Mouse (Mus musculus) left cerebral cortex, postnatal 36 days (tissue): Measurements from ENCODE around the gene Pdzd4. TPM values are rescaled to one million over a fixed set of nuclear protein-coding genes. Genes with fewer than 3 reads are reported as not detected.

Experiments
- DNase-seq, 2 experiments: peaks; one replicate each; pipeline ENCODE4 v3.0.0; 2021 to 2022; ENCODE audit warnings: low spot score in 2 of 2, mixed read lengths in 1 of 2
- intact Hi-C: fragments of 180-260 bp; cut with DNase I; formaldehyde crosslinking; loops from one replicate; pipeline ENCODE4 v1.15.1; 2025
- total RNA-seq, 2 experiments: library from RNA; stranded (reverse); gene quantifications; 2 replicates each; pipeline ENCODE4 v1.2.3; 2021

Gene Pdzd4
- total RNA-seq, 2 experiments from 2014 or later = 116 to 121 TPM

DNA sequence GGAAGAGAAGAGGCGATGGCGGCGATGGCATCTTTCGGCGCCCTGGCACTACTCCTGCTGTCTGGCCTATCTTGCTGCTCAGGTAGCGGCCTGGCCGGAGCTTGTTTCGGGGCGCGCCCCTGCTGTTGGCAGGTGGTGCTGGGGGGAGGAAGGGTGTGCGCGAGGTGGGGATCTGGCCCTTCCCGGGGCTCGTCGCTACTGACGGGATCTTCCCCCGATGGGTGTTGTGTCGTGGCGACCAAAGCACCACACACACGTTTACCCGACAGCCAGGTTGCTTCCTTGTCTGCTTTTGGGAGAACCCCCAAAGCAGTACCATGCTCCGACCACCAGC is 37.6 kb downstream of the Pdzd4 start:
- intact Hi-C loops = loop anchor here (5.0 kb wide), 1 partner anchor 135 kb away; the partner anchor contains the start of genes Arhgap4 and Naa10
- DNase-seq = no peak

DNA sequence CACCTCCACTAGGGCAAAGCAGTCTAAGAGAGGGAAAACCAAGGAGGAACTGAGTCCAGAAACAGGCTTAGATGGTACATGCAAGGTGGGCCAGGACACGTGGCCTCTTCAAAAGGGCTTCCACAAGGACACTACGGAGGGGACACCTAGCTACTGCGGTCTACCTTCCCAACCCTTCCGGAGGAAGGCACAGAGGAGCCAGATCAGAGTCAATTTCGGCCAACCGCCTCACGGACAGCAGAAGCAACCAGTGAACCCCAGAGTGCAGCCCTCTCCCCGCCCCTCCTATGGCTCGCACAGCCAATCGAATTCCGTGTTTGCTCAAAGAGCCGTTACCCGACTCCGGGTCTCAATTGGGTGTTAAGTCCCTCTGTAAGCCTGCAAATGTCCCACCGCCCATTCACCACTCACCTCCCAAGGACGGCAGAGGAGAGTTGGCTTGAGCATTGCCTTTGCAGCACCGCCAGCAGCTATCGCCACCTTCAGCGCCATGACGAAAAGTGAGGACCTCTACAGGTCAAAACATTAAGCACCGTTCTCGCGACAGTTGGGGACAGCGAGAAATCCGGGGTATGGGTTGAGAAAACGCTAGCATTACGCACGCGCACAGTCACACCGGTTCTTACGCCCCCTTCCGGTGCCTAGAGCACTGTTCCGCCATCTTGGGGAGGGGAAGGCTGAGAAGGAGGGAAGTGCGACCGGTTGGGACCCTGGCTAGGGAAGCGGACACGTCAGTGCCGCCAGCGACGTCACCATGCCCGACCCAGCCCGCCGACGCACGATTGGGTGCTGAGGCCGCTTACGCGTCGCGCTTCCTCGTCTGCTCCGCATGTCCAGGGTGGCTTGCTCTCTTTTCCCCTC is 38.2 kb downstream of the Pdzd4 start, which contains the start of the genes Idh3g and Ssr4:
Gene Idh3g (minus strand): TSS at position 534 of the 861 bp plus-strand sequence.
Gene Ssr4 (plus strand): TSS at position 665 of the 861 bp plus-strand sequence.
- intact Hi-C loops = loop anchor here (5.0 kb wide), 1 partner anchor 136 kb away; the partner anchor contains the start of genes Arhgap4 and Naa10

DNA sequence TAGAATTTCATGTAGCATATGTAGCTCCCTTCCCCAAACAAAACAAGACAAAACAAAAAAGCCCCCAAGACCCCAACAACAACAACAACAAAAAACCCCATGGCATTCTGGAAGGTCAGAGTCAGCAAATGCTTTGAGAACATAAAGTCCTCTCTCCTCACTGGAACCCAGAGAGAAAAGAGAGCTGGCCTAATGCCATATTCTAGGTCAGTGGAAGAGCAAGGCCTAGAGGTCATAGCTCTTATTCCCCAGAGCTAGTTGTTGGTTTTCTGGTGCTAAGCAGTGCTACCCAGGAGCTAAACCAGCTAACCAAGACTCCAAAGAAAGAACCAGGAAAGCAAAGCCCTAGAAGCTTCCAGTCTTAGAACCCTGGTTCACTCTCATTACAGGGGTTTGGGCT is 39.1 kb downstream of the Pdzd4 start:
- intact Hi-C loops = loop anchor here (5.0 kb wide), 1 partner anchor 137 kb away; the partner anchor contains the start of genes Arhgap4 and Naa10
- DNase-seq = no peak

More for the DNA sequence above, 38.2 kb downstream of the Pdzd4 start, which contains the start of the genes Idh3g and Ssr4:
- DNase-seq = peak; percentile 90 to 92

DNA sequence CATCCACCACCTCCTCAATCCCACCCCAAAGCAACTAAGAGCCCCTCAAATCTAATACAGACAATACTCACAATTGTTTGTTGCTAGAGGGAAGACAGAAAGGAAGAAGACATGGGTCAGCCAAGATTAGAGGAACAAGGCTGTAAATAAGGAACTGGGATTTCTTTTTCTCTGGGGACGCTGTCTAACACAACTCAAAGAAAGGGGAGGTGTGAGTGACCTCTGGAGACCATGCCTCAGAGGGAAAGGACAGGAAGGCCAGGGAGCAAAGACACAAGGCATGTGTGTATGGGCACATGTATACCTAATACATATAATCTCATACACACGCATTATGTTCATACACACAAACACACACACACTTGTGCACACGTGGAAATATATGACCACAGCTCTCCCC is 42.5 kb downstream of the Pdzd4 start:
- DNase-seq = no peak
- intact Hi-C loops = loop anchor here (5.0 kb wide), 1 partner anchor 65 kb away; the partner anchor contains the start of genes Abcd1 and Bcap31

DNA sequence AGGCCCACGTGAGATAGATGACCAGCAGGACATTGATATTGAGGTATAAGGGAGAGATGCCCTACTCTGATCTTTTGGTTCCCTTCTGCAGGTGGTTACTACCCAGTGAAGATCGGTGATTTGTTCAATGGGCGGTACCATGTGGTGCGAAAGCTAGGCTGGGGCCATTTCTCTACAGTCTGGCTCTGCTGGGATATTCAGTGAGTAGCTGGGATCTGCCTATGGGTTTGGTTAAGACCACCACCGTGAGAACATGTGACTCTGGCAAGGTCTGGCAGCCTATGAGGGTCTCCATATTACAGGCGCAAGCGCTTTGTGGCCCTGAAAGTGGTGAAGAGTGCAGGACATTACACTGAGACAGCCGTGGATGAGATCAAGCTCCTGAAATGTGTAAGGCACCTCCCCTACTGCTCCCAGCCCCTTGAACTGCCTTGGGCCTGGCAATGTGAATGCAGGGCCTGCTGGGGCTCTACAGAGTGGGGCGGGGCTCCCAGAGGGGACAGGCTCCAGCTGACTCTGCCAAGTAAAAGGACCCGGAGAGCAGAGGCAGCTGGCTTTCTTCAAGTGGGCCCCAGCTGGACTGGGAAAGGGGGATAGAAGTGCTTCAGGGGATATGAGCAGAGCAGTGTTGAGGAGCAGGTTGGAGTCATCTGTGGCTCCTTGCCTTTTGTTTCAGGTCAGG is 49.8 kb downstream of the Pdzd4 start:
- no peak for DNase-seq
- intact Hi-C loops = no loop called here

DNA sequence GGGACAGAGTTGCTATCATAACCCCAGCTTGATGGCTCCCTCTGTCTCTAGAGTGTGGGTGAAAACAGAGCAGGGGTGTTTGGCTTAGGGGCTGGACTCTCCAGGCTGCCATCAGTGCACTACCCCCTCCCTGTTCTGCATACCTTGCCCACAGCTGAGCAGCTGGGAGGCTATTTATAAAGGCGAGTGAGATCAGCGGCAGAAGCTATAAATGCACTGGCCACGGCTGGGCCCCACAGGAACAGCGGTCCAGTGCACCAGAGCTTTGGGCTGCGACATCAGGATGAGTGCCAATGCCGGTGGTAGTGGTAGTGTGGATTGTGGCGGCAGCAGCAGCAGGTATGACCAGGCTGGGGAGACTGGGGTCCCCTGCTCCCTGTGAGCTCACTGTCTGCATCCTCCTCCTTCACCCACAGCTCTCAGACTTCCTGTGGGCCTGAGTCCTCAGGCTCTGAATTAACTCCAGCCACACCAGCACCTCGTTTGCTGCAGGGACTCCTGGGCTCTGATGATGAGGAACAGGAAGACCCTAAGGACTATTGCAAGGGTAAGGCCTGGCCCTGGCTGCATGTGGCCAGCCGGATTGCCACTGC is 50.5 kb downstream of the Pdzd4 start, which contains the start of gene Srpk3:
Gene Srpk3 (plus strand): TSS at position 238 of the 593 bp plus-strand sequence.
- peak in 1 of 2 experiments; percentile 55 for DNase-seq
- intact Hi-C loops = no loop called here

DNA sequence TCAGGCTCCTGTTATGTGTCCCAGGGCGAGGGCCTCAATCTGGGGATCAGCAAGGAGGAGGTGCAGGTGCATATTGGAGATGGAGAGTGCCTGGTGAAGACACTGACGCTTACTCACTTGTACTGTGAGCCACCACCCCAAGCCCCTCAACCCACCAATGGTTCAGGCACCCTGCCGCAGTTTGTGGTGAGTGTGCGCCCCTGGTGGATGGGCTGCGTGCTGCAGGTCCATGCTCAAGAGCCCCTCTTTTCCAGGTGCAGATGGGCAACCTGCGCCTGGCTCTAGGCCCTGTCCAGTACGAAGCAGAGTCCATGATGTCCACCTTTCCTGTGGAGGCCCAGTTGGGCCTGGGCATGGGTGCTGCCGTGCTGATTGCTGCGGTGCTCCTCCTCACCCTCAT is 57.5 kb downstream of the Pdzd4 start:
- intact Hi-C loops = no loop called here
- DNase-seq = no peak

DNA sequence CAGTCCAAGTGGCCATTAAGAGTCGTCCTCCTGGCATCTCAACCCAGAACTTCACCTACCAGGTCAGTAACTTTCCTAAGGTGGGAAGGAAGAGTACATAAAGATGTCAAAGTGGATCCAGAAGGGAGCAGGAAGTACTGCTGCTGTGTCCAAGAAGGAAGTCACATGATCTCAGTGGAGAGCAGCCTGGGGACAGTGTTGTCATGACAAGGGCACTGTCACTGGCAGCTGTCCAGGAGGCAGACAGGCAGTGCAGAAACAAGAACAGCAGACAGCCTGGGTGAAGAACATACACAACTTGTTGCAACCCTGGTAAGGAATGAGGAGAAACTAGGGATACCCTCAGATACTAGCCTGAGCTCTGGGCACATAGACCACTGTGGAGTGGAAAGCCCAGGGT is 59.5 kb downstream of the Pdzd4 start:
- intact Hi-C loops = no loop called here
- no peak for DNase-seq

DNA sequence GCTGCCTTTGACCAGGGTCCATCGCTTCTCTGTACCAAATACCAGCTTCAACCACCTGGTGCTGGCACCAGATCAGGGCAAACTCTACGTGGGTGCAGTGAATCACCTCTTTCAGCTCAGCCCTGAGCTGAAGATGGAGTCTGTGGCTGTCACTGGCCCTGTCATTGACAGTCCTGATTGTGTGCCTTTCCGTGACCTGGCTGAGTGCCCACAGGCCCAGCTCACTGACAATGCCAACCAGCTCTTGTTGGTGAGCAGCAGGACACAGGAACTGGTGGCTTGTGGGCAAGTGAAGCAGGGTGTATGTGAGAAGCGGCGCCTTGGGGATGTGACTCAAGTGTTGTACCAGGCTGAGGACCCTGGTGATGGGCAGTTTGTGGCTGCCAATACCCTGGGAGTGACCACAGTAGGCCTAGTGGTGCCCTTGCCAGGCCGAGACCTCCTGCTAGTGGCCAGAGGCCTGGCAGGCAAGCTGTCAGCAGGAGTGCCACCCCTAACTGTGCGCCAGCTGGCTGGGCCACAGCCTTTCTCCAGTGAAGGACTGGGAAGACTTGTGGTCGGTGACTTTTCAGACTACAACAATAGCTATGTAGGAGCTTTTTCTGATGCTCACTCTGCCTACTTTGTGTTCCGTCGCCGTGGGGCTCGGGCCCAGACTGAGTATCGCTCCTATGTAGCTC is 66.0 kb downstream of the Pdzd4 start:
- DNase-seq = no peak
- intact Hi-C loops = no loop called here

DNA sequence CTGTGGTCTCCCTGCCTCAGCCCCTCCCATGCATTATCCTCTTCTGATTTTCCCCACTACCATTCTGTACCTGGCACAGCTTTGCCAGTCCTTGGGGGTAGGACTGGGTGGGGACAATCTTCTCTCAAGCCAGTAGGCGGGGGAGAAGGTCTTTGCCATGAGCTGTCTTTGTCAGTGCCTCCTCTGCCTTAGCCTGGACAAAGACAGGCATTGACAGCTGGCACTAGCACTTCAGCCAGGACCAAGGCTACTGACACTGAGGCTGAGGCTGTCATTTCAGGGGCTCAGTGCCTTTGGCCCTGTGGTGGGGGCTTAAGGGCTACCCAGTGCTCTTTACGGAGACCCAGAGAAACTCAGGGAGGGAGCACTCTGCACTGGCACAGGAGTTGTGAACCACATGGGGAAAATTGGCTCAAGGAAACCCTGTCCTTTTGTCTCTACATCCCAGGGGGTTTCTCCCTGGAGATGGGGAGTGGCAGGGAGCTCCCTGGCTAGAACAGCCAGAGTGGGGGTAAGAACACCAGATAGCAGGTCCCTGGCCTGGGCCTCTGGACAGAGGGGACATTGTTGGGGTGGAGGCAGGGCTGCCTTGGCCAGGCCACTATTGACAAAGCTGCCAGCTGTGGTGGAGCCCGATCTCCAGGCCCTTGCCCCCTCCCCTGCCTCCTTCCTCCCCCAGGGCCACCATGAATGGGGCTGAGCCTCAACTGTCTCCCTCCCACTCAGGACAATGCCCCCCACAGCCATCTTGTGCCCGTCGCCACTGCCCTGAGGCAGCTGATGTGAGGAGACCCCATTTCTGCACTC is 68.2 kb downstream of the Pdzd4 start, which contains the start of gene Plxnb3:
Gene Plxnb3 (plus strand): TSS at position 757 of the 807 bp plus-strand sequence.
- no peak for DNase-seq

DNA sequence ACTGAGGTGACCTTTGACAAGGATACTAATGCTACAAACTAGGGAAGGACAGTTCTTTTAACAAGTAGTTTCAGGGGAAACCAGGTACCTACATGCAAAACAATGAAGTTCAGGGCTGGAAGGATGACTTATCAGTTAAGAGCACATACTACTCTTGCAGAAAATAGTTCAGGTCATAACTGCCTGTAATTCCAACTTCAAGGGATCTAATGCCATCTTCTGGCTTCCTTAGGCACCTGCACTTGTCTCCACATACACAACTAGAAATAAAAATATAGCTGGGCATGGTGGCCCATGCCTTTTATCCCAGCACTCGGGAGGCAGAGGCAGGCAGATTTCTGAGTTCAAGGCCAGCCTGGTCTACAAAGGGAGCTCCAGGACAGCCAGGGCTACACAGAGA is 75.8 kb downstream of the Pdzd4 start:
- DNase-seq = no peak
- intact Hi-C loops = no loop called here

More for the DNA sequence above, 68.2 kb downstream of the Pdzd4 start, which contains the start of gene Plxnb3:
- intact Hi-C loops = no loop called here

DNA sequence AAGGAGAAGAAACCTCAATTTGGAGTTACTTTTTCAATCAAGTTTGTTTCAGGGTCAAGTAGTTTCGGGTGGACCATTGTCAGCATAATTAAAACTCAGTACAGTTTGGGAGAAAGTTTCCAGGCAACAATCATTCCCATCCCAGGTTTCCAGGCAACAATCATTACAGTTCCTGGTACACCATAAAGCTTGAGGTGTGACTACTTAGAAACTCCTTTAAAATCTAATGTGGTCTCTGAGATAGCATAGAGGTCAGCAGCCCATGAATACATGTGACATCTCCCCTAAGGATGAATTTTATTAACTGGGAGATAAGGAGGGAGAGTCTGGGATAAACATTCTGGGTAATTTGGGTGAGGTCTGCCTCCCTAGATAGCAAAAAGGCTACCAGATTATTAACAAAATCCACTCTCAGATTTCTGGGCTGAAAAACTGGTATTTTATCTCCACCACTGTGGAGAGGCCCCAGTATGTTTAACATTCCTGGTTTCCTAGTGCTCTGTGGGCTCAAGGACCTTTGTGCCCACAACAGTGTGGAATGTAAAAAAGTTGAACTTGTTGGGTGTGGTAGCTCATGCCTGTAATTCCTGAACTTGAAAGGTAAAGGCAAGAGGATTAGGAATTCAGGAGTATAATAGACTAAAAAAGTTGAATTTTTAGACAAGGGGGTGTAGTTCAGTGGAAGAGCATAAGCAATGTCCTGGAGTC is 79.8 kb downstream of the Pdzd4 start:
- intact Hi-C loops = no loop called here
- no peak for DNase-seq

Other genes with a start within 250 kb of the Pdzd4 start
- 1 to 10 TPM in 1 of 2 experiments, under 1 TPM in 1; 0.75 to 1.0 TPM for gene Dusp9, start 185.6 kb downstream of the Pdzd4 start, total RNA-seq
- 10 to 100 TPM; 84.2 to 96.1 TPM for gene Pnck, start 164.9 kb downstream of the Pdzd4 start, total RNA-seq
- gene Slc6a8, start 151.8 kb downstream of the Pdzd4 start, total RNA-seq = 100 to 1,000 TPM in 1 of 2 experiments, 10 to 100 TPM in 1; 98.6 to 104 TPM
- 10 to 100 TPM; 77.9 to 83.8 TPM for gene Bcap31, start 108.8 kb downstream of the Pdzd4 start, total RNA-seq
- gene Abcd1, start 108.4 kb downstream of the Pdzd4 start, total RNA-seq = 10 to 100 TPM; 11.8 to 13.6 TPM
- gene Plxnb3, start 67.9 kb downstream of the Pdzd4 start, total RNA-seq = 10 to 100 TPM in 1 of 2 experiments, 1 to 10 TPM in 1; 9.8 to 10.2 TPM
- 10 to 100 TPM in 1 of 2 experiments, 1 to 10 TPM in 1; 8.2 to 10.4 TPM for gene Srpk3, start 50.6 kb downstream of the Pdzd4 start, total RNA-seq
- 100 to 1,000 TPM; 179 to 205 TPM for gene Idh3g, start 38.1 kb downstream of the Pdzd4 start, total RNA-seq
- 10 to 100 TPM; 81.2 to 95.9 TPM for gene Ssr4, start 37.9 kb downstream of the Pdzd4 start, total RNA-seq
- gene Avpr2, start 67.1 kb upstream of the Pdzd4 start, total RNA-seq = not detected
- 100 to 1,000 TPM; 131 to 179 TPM for gene L1cam, start 71.1 kb upstream of the Pdzd4 start, total RNA-seq
- gene Arhgap4, start 96.9 kb upstream of the Pdzd4 start, total RNA-seq = 1 to 10 TPM; 3.0 to 6.6 TPM
- gene Naa10, start 97.0 kb upstream of the Pdzd4 start, total RNA-seq = 10 to 100 TPM; 52.5 to 54.7 TPM
- 1 to 10 TPM; 5.5 to 7.3 TPM for gene Renbp, start 105.9 kb upstream of the Pdzd4 start, total RNA-seq
- gene Hcfc1, start 141.4 kb upstream of the Pdzd4 start, total RNA-seq = 10 to 100 TPM; 69.4 to 75.1 TPM
- 10 to 100 TPM; 44.0 to 53.8 TPM for gene Irak1, start 198.9 kb upstream of the Pdzd4 start, total RNA-seq